Mouse (Mus musculus): Measurements from ENCODE around the gene Ascc2. TPM values are rescaled to one million over a fixed set of nuclear protein-coding genes. Genes with fewer than 3 reads are reported as not detected.

The Ascc2 gene
- polyA plus RNA-seq, 1 experiment from 2014 or later, result 21.4 TPM

- Histone ChIP-seq H3K4me1 (replicated peaks) (peaks cover 11% of the 10 kb centered on the region; the same call in 1 of the 2 replicates), H3K27me3 (no peaks in the 10 kb centered on the region), H3K36me3 (no peaks in the 10 kb centered on the region), H3K27ac (replicated peaks) (no peak overlapping the region), H3K4me2 (no peak overlapping the region), H3K9me3 (no peaks in the 10 kb centered on the region), H3K4me3 (no peak overlapping the region), H3K9ac (no peak overlapping the region)
- no peak for ATAC-seq (ENCODE audit: low FRiP score, low read depth)
- WGBS, result 74% methylated on average over 1 of the region's 1 CpGs
These were observed 31.0 kb upstream of the Ascc2 start for GRCm38 (mm10) chr11:4606541-4606940.

- no peak overlapping the region for H3K9ac ChIP-seq
- no peaks in the 10 kb centered on the region for H3K27me3 ChIP-seq
- H3K36me3 ChIP-seq, result no peaks in the 10 kb centered on the region
- 82% methylated on average over 2 of the region's 2 CpGs for WGBS
- no peaks in the 10 kb centered on the region for H3K4me1 ChIP-seq (replicated peaks)
- H3K9me3 ChIP-seq, result no peaks in the 10 kb centered on the region
- H3K4me3 ChIP-seq, result no peak overlapping the region
- H3K27ac ChIP-seq (replicated peaks), result no peak overlapping the region
- H3K4me2 ChIP-seq, result no peak overlapping the region
- no peak for ATAC-seq (ENCODE audit: low FRiP score, low read depth)
These were observed 25.6 kb upstream of the Ascc2 start for GRCm38 (mm10) chr11:4611904-4612303.

GRCm38 (mm10) chr11:4620017-4620485 is 17.5 kb upstream of the Ascc2 start, which contains the start of gene Gm11032:
Gm11032 (plus strand) TSS chr11:4620067.
- Histone ChIP-seq H3K27me3 (no peaks in the 10 kb centered on the region), H3K27ac (replicated peaks) (no peak within 1 kb of the TSS), H3K36me3 (no peaks in the 10 kb centered on the region), H3K4me2 (no peak within 1 kb of the TSS), H3K9me3 (no peaks in the 10 kb centered on the region), H3K4me1 (replicated peaks) (no peaks in the 10 kb centered on the region), H3K4me3 (no peak within 1 kb of the TSS), H3K9ac (no peak within 1 kb of the TSS)
- WGBS, result 85% methylated on average over 16 of the region's 16 CpGs
- ATAC-seq (ENCODE audit: low FRiP score, low read depth), result no peak

- H3K36me3 ChIP-seq, result no peaks in the 10 kb centered on the region
- no peak overlapping the region for H3K4me2 ChIP-seq
- 57% methylated on average over 13 of the region's 13 CpGs for WGBS
- no peak overlapping the region for H3K9ac ChIP-seq
- no peaks in the 10 kb centered on the region for H3K4me1 ChIP-seq (replicated peaks)
- H3K9me3 ChIP-seq, result no peaks in the 10 kb centered on the region
- no peak overlapping the region for H3K27ac ChIP-seq (replicated peaks)
- ATAC-seq (ENCODE audit: low FRiP score, low read depth), result no peak
- H3K4me3 ChIP-seq, result no peak overlapping the region
- H3K27me3 ChIP-seq, result no peaks in the 10 kb centered on the region
These were observed 16.9 kb upstream of the Ascc2 start for GRCm38 (mm10) chr11:4620501-4621108.

GRCm38 (mm10) chr11:4621866-4622265 is 15.7 kb upstream of the Ascc2 start:
- H3K36me3 ChIP-seq, result no peaks in the 10 kb centered on the region
- no peaks in the 10 kb centered on the region for H3K9me3 ChIP-seq
- WGBS, result 72% methylated on average over 4 of the region's 4 CpGs
- no peak for ATAC-seq (ENCODE audit: low FRiP score, low read depth)
- H3K4me1 ChIP-seq (replicated peaks), result no peaks in the 10 kb centered on the region
- no peak overlapping the region for H3K4me3 ChIP-seq
- no peak overlapping the region for H3K9ac ChIP-seq
- H3K4me2 ChIP-seq, result no peak overlapping the region
- no peak overlapping the region for H3K27ac ChIP-seq (replicated peaks)
- no peaks in the 10 kb centered on the region for H3K27me3 ChIP-seq

- no peak for ATAC-seq (ENCODE audit: low FRiP score, low read depth)
- H3K36me3 ChIP-seq, result no peaks in the 10 kb centered on the region
- H3K4me2 ChIP-seq, result 0 out of 2 replicates have a peak overlapping the region, but pooled peaks have one; percentile 0
- no peak overlapping the region for H3K9ac ChIP-seq
- no peaks in the 10 kb centered on the region for H3K27me3 ChIP-seq
- 66% methylated on average over 7 of the region's 7 CpGs for WGBS
- H3K9me3 ChIP-seq, result no peaks in the 10 kb centered on the region
- no peak overlapping the region for H3K4me3 ChIP-seq
- no peak overlapping the region for H3K27ac ChIP-seq (replicated peaks)
- H3K4me1 ChIP-seq (replicated peaks), result no peaks in the 10 kb centered on the region
These were observed 15.0 kb upstream of the Ascc2 start for GRCm38 (mm10) chr11:4622442-4622986.

GRCm38 (mm10) chr11:4622997-4623396 is 14.6 kb upstream of the Ascc2 start:
- H3K27ac ChIP-seq (replicated peaks), result no peak overlapping the region
- WGBS, result 51% methylated on average over 5 of the region's 5 CpGs

GRCm38 (mm10) chr11:4625931-4626330 is 11.6 kb upstream of the Ascc2 start:
- ATAC-seq (ENCODE audit: low FRiP score, low read depth), result no peak
- no peak overlapping the region for H3K4me2 ChIP-seq
- H3K36me3 ChIP-seq, result no peaks in the 10 kb centered on the region
- no peaks in the 10 kb centered on the region for H3K4me1 ChIP-seq (replicated peaks)
- no peak overlapping the region for H3K4me3 ChIP-seq
- 0 out of 2 replicates have a peak overlapping the region, but pooled peaks have one; percentile 8 for H3K27ac ChIP-seq (replicated peaks)
- WGBS, result 67% methylated on average over 7 of the region's 7 CpGs
- no peaks in the 10 kb centered on the region for H3K9me3 ChIP-seq
- H3K27me3 ChIP-seq, result no peaks in the 10 kb centered on the region
- no peak overlapping the region for H3K9ac ChIP-seq

More at GRCm38 (mm10) chr11:4622997-4623396, 14.6 kb upstream of the Ascc2 start:
- Histone ChIP-seq H3K9ac (no peak overlapping the region), H3K4me1 (replicated peaks) (no peaks in the 10 kb centered on the region), H3K36me3 (no peaks in the 10 kb centered on the region), H3K9me3 (no peaks in the 10 kb centered on the region), H3K4me2 (no peak overlapping the region), H3K4me3 (no peak overlapping the region), H3K27me3 (no peaks in the 10 kb centered on the region)
- no peak; the same call in 1 of the 2 replicates for ATAC-seq (ENCODE audit: low FRiP score, low read depth)

- Histone ChIP-seq H3K27me3 (no peaks in the 10 kb centered on the region), H3K4me1 (replicated peaks) (no peaks in the 10 kb centered on the region), H3K36me3 (no peaks in the 10 kb centered on the region), H3K4me2 (no peak overlapping the region), H3K9ac (no peak overlapping the region), H3K9me3 (no peaks in the 10 kb centered on the region), H3K27ac (replicated peaks) (no peak overlapping the region), H3K4me3 (no peak overlapping the region)
- no peak for ATAC-seq (ENCODE audit: low FRiP score, low read depth)
- 72% methylated on average over 7 of the region's 7 CpGs for WGBS
These were observed 9.9 kb upstream of the Ascc2 start for GRCm38 (mm10) chr11:4627636-4628035.

- 41% methylated on average over 8 of the region's 8 CpGs for WGBS
- H3K9ac ChIP-seq, result no peak overlapping the region
- no peaks in the 10 kb centered on the region for H3K4me1 ChIP-seq (replicated peaks)
- no peaks in the 10 kb centered on the region for H3K9me3 ChIP-seq
- H3K27me3 ChIP-seq, result no peaks in the 10 kb centered on the region
- no peak overlapping the region for H3K4me3 ChIP-seq
- H3K27ac ChIP-seq (replicated peaks), result no peak overlapping the region
- ATAC-seq (ENCODE audit: low FRiP score, low read depth), result no peak
- no peaks in the 10 kb centered on the region for H3K36me3 ChIP-seq
- H3K4me2 ChIP-seq, result no peak overlapping the region
These were observed 7.7 kb upstream of the Ascc2 start for GRCm38 (mm10) chr11:4629861-4630280.

- Histone ChIP-seq H3K9me3 (no peaks in the 10 kb centered on the region), H3K27me3 (no peaks in the 10 kb centered on the region), H3K27ac (replicated peaks) (no peak overlapping the region), H3K4me3 (no peak overlapping the region), H3K9ac (no peak overlapping the region), H3K4me1 (replicated peaks) (peaks cover 9% of the 10 kb centered on the region), H3K4me2 (no peak overlapping the region), H3K36me3 (no peaks in the 10 kb centered on the region)
- 54% methylated on average over 2 of the region's 2 CpGs for WGBS
- no peak for ATAC-seq (ENCODE audit: low FRiP score, low read depth)
These were observed 4.1 kb upstream of the Ascc2 start for GRCm38 (mm10) chr11:4633420-4633819.

GRCm38 (mm10) chr11:4634395-4634794 is 3.2 kb upstream of the Ascc2 start:
- no peaks in the 10 kb centered on the region for H3K27me3 ChIP-seq
- 82% methylated on average over 5 of the region's 5 CpGs for WGBS
- no peak overlapping the region for H3K27ac ChIP-seq (replicated peaks)
- no peaks in the 10 kb centered on the region for H3K9me3 ChIP-seq
- H3K4me3 ChIP-seq, result no peak overlapping the region
- no peaks in the 10 kb centered on the region for H3K36me3 ChIP-seq
- peaks cover 18% of the 10 kb centered on the region for H3K4me1 ChIP-seq (replicated peaks)
- no peak for ATAC-seq (ENCODE audit: low FRiP score, low read depth)
- H3K9ac ChIP-seq, result no peak overlapping the region
- H3K4me2 ChIP-seq, result no peak overlapping the region
